Mouse (Mus musculus): ENCODE results near the gene Nup133.

- TF ChIP-seq CTCF (IDR thresholded peaks at IDR 0.05; ENCODE audit: control insufficient read depth, insufficient read depth, low read length): no peak
- no peak for TF ChIP-seq POLR2A (IDR thresholded peaks at IDR 0.05; ENCODE audit: borderline replicate concordance, control insufficient read depth, low read depth, low read length)
Measured at GRCm38 (mm10) chr8:123973495-123973894, 24.4 kb upstream of the Nup133 start.

All from bone marrow, adult 2 months (tissue).